Mouse (Mus musculus): ENCODE measurements at regions not wholly inside any gene's neighbourhood (a gene's known extent, or its start where the extent isn't known, plus 50 kb on each side); places are given as distances from the start of the nearest gene placed in this dataset.

GRCm38 (mm10) chr10:99699498-99699897 lies 60.0 kb downstream of the Csl start:
- intact Hi-C loops (cut with DNase I) = no loop called here

GRCm38 (mm10) chr10:99700052-99700777 lies 59.2 kb downstream of the Csl start:
- no peak for DNase-seq
- intact Hi-C loops (cut with DNase I) = no loop called here

More at GRCm38 (mm10) chr10:99699498-99699897, 60.0 kb downstream of the Csl start:
- DNase-seq = no peak

All from gastrocnemius, postnatal 36 days (tissue).